Mouse (Mus musculus) spleen, postnatal 10 days (tissue): ENCODE results near the gene Samd1.
A peak's percentile ranks its signal among the peaks of the same experiment; 100 is the strongest.
"Not testable (repeated sequence)": the region's sequence is repeated elsewhere in the genome, so short reads cannot be mapped to it uniquely, and the experiment has no call there.

Source experiments
- DNase-seq, 2 experiments: peaks; one replicate each; pipeline ENCODE4 v3.0.0; 2021 to 2022; ENCODE audit warnings: low spot score in 2 of 2

Samd1 gene

GRCm38 (mm10) chr8:83983222-83983621, 14.2 kb upstream of the Samd1 start:
- not testable (repeated sequence) for DNase-seq

GRCm38 (mm10) chr8:83989243-83989642, 8.2 kb upstream of the Samd1 start:
- DNase-seq, result no peak

GRCm38 (mm10) chr8:83990170-83990569, 7.3 kb upstream of the Samd1 start:
- no peak for DNase-seq

- no peak for DNase-seq
These were observed 5.0 kb upstream of the Samd1 start for GRCm38 (mm10) chr8:83992488-83992887.

GRCm38 (mm10) chr8:83994030-83994429, 3.4 kb upstream of the Samd1 start:
- DNase-seq, result no peak

GRCm38 (mm10) chr8:83995973-83996372, 1.5 kb upstream of the Samd1 start:
- no peak for DNase-seq

- peak; percentile 81 to 87 for DNase-seq
These were observed 636 bp upstream of the Samd1 start for GRCm38 (mm10) chr8:83996567-83997505.

- DNase-seq, result peak; percentile 78 to 81
These were observed 972 bp downstream of the Samd1 start for GRCm38 (mm10) chr8:83998231-83999056.

GRCm38 (mm10) chr8:83999057-83999705, 1.7 kb downstream of the Samd1 start:
- peak in 1 of 2 experiments; percentile 19 for DNase-seq

- DNase-seq, result no peak
These were observed 2.4 kb downstream of the Samd1 start for GRCm38 (mm10) chr8:83999825-84000224.

- DNase-seq, result no peak
These were observed 4.0 kb downstream of the Samd1 start, which contains the start of gene 1700067K01Rik for GRCm38 (mm10) chr8:84001281-84002000. Gene 1700067K01Rik (plus strand): TSS chr8:84001502.

- DNase-seq, result no peak
These were observed 5.6 kb downstream of the Samd1 start for GRCm38 (mm10) chr8:84002957-84003611.

- no peak for DNase-seq
These were observed 6.3 kb downstream of the Samd1 start for GRCm38 (mm10) chr8:84003612-84004246.

- peak; percentile 79 to 95 for DNase-seq
These were observed 7.2 kb downstream of the Samd1 start for GRCm38 (mm10) chr8:84004533-84005201.

- not testable (repeated sequence) for DNase-seq
These were observed 8.0 kb downstream of the Samd1 start for GRCm38 (mm10) chr8:84005502-84005901.

- no peak for DNase-seq
These were observed 10.9 kb downstream of the Samd1 start for GRCm38 (mm10) chr8:84008362-84008761.

- DNase-seq, result peak; percentile 77 to 87
These were observed 12.4 kb downstream of the Samd1 start for GRCm38 (mm10) chr8:84009876-84010275.

GRCm38 (mm10) chr8:84010625-84011611, 13.4 kb downstream of the Samd1 start:
- DNase-seq, result peak; percentile 71 to 80
